Mouse (Mus musculus) midbrain, embryonic 14.5 days (tissue): ENCODE results near the gene Phip. TPM values are rescaled to one million over a fixed set of nuclear protein-coding genes. Genes with fewer than 3 reads are reported as not detected.

Source experiments
- ATAC-seq: fragments of 200-750 bp; cut with Nextera tagmentation; 2 replicates; pipeline ENCODE4 v1.8.0; 2017; ENCODE audit warnings: moderate number of reproducible peaks, moderate library complexity; ENCODE audit not compliant: low FRiP score, low TSS enrichment
- DNase-seq: peaks from one replicate; pipeline ENCODE4 v3.0.0-alpha.2; 2015
- H3K27ac ChIP-seq: fragments of 300-500 bp; sonication (generic); replicated peaks from 2 replicates; pipeline ENCODE4 v1.5.1; 2014; ENCODE audit warnings: mild to moderate bottlenecking, low read depth, low read length, moderate library complexity
- H3K27me3 ChIP-seq: fragments of 300-500 bp; sonication (generic); 2 replicates; pipeline ENCODE4 v1.6.1; 2014; ENCODE audit warnings: low read length, control low read depth, mixed read lengths; ENCODE audit not compliant: control insufficient read depth, insufficient read depth
- H3K36me3 ChIP-seq: fragments of 300-500 bp; sonication (generic); 2 replicates; pipeline ENCODE4 v1.6.1; 2014; ENCODE audit warnings: low read length, control low read depth; ENCODE audit not compliant: control insufficient read depth, insufficient read depth
- H3K4me1 ChIP-seq: fragments of 300-500 bp; sonication (generic); 2 replicates; pipeline ENCODE4 v1.6.1; 2014; ENCODE audit warnings: mild to moderate bottlenecking, antibody characterized with exemption, low read length, control low read depth; ENCODE audit not compliant: control insufficient read depth, insufficient read depth
- H3K4me2 ChIP-seq: fragments of 300-500 bp; sonication (generic); 2 replicates; pipeline ENCODE4 v1.6.1; 2014; ENCODE audit warnings: mild to moderate bottlenecking, low read length, moderate library complexity
- H3K4me3 ChIP-seq: fragments of 300-500 bp; sonication (generic); replicated peaks from 2 replicates; pipeline ENCODE4 v1.5.1; 2014; ENCODE audit warnings: low read depth, low read length
- H3K9ac ChIP-seq: fragments of 300-500 bp; sonication (generic); replicated peaks from 2 replicates; pipeline ENCODE4 v1.6.1; 2014; ENCODE audit warnings: mild to moderate bottlenecking, low read length, moderate library complexity
- H3K9me3 ChIP-seq: fragments of 300-500 bp; sonication (generic); 2 replicates; pipeline ENCODE4 v1.6.1; 2016; ENCODE audit warnings: low read length, control low read depth, mixed read lengths; ENCODE audit not compliant: control insufficient read depth
- WGBS: fragments of 180-500 bp; shearing (Covaris S2); extraction: QIAGEN DNeasy Blood & Tissue Kit; methylation state at CpG from one replicate; pipeline ENCODE4 v1.1.7; 2014; 5-methylcytosine and 5-hydroxymethylcytosine counted together
- polyA plus RNA-seq: library from polyadenylated mRNA; unstranded; fragments of >200 nt; fragmentation: Nextera tagmentation; extraction: Ambion mirVana; gene quantifications from 2 replicates; pipeline ENCODE4 v1.2.1, GENCODE M21; 2014

The Phip gene
- polyA plus RNA-seq, 1 experiment from 2014 or later, result 122 TPM

DNA sequence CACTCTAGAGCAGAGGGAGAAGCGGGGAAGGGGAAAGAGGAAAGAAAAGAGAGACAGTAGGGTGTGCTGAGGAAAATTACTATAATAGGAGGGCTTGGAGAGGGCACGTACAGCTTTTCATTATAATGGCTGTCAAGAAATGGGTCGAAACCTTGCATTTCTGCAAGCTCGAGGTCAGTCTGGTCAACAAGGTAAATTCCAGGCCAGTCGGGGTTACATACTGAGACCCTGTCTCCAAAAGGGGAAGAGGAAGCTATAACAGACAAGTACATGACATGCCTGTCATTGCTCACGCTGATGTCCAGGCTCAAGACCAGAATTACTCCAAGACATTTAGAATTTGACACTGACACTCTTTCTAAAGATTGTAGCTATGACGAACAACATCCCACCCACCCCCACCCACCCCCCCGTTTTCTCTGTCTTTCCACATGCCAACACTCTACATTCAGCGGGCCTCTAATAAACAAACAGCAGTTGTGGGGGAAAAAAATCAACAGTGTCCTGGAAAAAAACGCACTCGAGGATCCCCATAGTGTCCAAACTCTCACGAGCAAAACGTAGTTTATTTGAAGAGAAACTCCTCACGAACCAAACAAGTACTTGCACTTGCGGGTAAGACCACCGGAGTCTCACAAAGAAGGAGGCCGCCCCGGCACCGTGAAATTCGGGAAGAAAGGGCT, 146.2 kb downstream of the Phip start, which contains the start of gene Irak1bp1:
TSS of gene Irak1bp1 (plus strand) at position 534 of the 683 bp plus-strand sequence.
- peak within 1 kb of the TSS; percentile 91 for H3K9ac ChIP-seq
- H3K27me3 ChIP-seq, result no peaks in the 10 kb centered on the region
- H3K4me3 ChIP-seq, result peak within 1 kb of the TSS; percentile 76
- peak within 1 kb of the TSS; percentile 63 for H3K4me2 ChIP-seq
- ATAC-seq (peak; percentile 4), DNase-seq (no peak)
- H3K27ac ChIP-seq, result peak within 1 kb of the TSS; percentile 96
- H3K9me3 ChIP-seq, result no peaks in the 10 kb centered on the region
- peaks cover 19% of the 10 kb centered on the region for H3K4me1 ChIP-seq
- H3K36me3 ChIP-seq, result no peaks in the 10 kb centered on the region
- WGBS, result 10% methylated on average over 20 of the region's 20 CpGs

DNA sequence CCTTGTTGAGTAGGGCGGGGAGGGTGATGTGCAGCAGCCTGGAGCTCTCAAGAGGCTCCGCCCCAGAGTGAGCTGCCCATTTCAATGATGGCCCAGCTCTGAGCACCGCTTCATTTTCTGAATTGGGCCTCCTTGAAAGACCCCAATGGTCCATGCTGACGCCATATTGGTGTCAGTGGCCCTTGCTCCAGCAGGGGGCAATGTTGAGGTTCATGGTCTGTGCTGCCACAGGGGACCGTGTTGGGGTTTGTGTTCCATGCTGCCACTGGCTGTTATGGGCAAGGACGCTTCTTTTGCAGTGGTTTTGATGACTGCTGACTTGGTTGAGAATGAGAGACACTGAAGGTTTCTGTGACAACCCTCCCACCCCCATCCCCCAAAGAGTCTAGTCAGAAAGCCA, 148.9 kb downstream of the Phip start:
- no peaks in the 10 kb centered on the region for H3K27me3 ChIP-seq
- no peak overlapping the region for H3K9ac ChIP-seq
- ATAC-seq (no peak), DNase-seq (no peak)
- no peak overlapping the region for H3K27ac ChIP-seq
- no peak overlapping the region for H3K4me3 ChIP-seq
- no peaks in the 10 kb centered on the region for H3K9me3 ChIP-seq
- no peaks in the 10 kb centered on the region for H3K36me3 ChIP-seq
- no peak overlapping the region for H3K4me2 ChIP-seq
- H3K4me1 ChIP-seq, result peaks cover 15% of the 10 kb centered on the region
- 97% methylated on average over 6 of the region's 6 CpGs for WGBS

Other genes with a start within 250 kb of the Phip start
- gene Irak1bp1, start 146.0 kb downstream of the Phip start, polyA plus RNA-seq, result 39.2 and 42.4 TPM in 2 replicates
- gene Hmgn3, start 171.2 kb upstream of the Phip start, polyA plus RNA-seq, result 126 and 152 TPM in 2 replicates